Mouse (Mus musculus) urinary bladder, postnatal 0 days (tissue): ENCODE data around the gene Rsph1. TPM values are rescaled to one million over a fixed set of nuclear protein-coding genes. Genes with fewer than 3 reads are reported as not detected.

Experiments
- polyA plus RNA-seq: library from polyadenylated mRNA; unstranded; fragments of >200 nt; fragmentation: Nextera tagmentation; extraction: Ambion mirVana; gene quantifications from 2 replicates; pipeline ENCODE4 v1.2.1, GENCODE M21; 2015

Rsph1 gene
- polyA plus RNA-seq, result 2.0 and 2.3 TPM in 2 replicates

GRCm38 (mm10) chr17:31276922-31277918 lies at the start of gene Rsph1:
Gene Rsph1 (minus strand): TSS chr17:31277383.

GRCm38 (mm10) chr17:31286492-31286891 lies 9.3 kb upstream of the Rsph1 start, which contains the start of gene Slc37a1:
Gene Slc37a1 (plus strand): TSS chr17:31286792.

GRCm38 (mm10) chr17:31207771-31208334 lies 69.3 kb downstream of the Rsph1 start, which contains the start of gene Ubash3a:
Gene Ubash3a (plus strand): TSS chr17:31207873.

Other genes with a start within 250 kb of the Rsph1 start
- gene Abcg1, start 219.7 kb downstream of the Rsph1 start, polyA plus RNA-seq, result 1.9 and 4.7 TPM in 2 replicates
- gene Tff3, start 147.7 kb downstream of the Rsph1 start, polyA plus RNA-seq, result 1.2 and 1.6 TPM in 2 replicates
- gene Tff2, start 133.1 kb downstream of the Rsph1 start, polyA plus RNA-seq, result not detected in 2 replicates
- 0.98 and 1.5 TPM in 2 replicates for gene Tff1, start 112.1 kb downstream of the Rsph1 start, polyA plus RNA-seq
- gene Tmprss3, start 78.4 kb downstream of the Rsph1 start, polyA plus RNA-seq, result not detected in 2 replicates
- 0.29 TPM in 1 of 2 replicates, not detected in the other for gene Ubash3a, start 69.5 kb downstream of the Rsph1 start, polyA plus RNA-seq
- 3.4 and 3.8 TPM in 2 replicates for gene Slc37a1, start 9.4 kb upstream of the Rsph1 start, polyA plus RNA-seq
- 34.1 and 48.2 TPM in 2 replicates for gene Pde9a, start 108.8 kb upstream of the Rsph1 start, polyA plus RNA-seq
- gene Wdr4, start 242.6 kb upstream of the Rsph1 start, polyA plus RNA-seq, result 19.0 and 20.2 TPM in 2 replicates
- gene Ndufv3, start 242.7 kb upstream of the Rsph1 start, polyA plus RNA-seq, result 302 and 306 TPM in 2 replicates